Mouse (Mus musculus) brain, embryonic 14.5 days (tissue): Measurements from ENCODE around the gene Brca2. TPM values are rescaled to one million over a fixed set of nuclear protein-coding genes. Genes with fewer than 3 reads are reported as not detected.
A peak's percentile ranks its signal among the peaks of the same experiment; 100 is the strongest.
"Not testable (repeated sequence)": the region's sequence is repeated elsewhere in the genome, so short reads cannot be mapped to it uniquely, and the experiment has no call there.

Source experiments
- DNase-seq: peaks from one replicate; pipeline ENCODE4 v3.0.0-alpha.2; 2011; ENCODE audit warnings: low read depth
- CTCF ChIP-seq: fragments of 200-500 bp; IDR thresholded peaks from 2 replicates; pipeline ENCODE4 v1.5.1; 2012; ENCODE audit warnings: inconsistent platforms, mild to moderate bottlenecking, moderate library complexity, borderline replicate concordance; ENCODE audit not compliant: insufficient read depth, insufficient read length; ENCODE audit errors: extremely low read depth
- POLR2A ChIP-seq: fragments of 200-500 bp; IDR thresholded peaks from 2 replicates; pipeline ENCODE4 v1.6.1; 2012; ENCODE audit warnings: mild to moderate bottlenecking, inconsistent platforms, borderline replicate concordance; ENCODE audit not compliant: poor library complexity, insufficient read depth, insufficient read length, severe bottlenecking; ENCODE audit errors: extremely low read depth
- polyA plus RNA-seq: library from polyadenylated mRNA; depleted of rRNA; stranded (reverse); fragments of >200 nt; gene quantifications from 2 replicates; pipeline ENCODE4 v1.2.3, GENCODE M21; 2012; rRNA removed

Brca2 gene
- 13.6 and 14.9 TPM in 2 replicates for polyA plus RNA-seq

- peak; percentile 96 for DNase-seq
These were observed at the start of gene Brca2 for GRCm38 (mm10) chr5:150521937-150522866. Brca2 (plus strand) TSS chr5:150522630.

DNA sequence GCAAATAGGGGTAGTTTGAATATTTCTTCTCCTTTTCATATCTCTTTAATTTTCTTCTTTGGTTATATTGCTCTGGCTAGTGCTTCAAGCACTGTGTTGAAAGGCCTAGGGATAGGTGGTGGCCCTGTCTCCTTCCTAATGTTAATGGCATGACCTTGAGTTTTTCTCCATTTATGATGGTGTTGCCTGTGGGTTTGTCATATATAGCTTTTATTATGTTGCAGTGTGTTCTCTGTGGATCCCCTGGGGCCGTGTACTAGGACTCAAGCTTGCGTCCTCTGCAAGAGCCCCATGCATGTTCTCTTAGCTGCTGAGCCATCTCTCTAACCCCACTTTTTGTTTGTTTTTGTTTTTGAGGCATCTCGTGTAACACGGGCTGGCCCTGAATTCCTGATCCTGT is 45.1 kb upstream of the Brca2 start:
- TF ChIP-seq CTCF (no peak), POLR2A (no peak)
- DNase-seq, result no peak

More at GRCm38 (mm10) chr5:150521937-150522866, at the start of gene Brca2:
- TF ChIP-seq POLR2A (peak; percentile 95), CTCF (no peak)

DNA sequence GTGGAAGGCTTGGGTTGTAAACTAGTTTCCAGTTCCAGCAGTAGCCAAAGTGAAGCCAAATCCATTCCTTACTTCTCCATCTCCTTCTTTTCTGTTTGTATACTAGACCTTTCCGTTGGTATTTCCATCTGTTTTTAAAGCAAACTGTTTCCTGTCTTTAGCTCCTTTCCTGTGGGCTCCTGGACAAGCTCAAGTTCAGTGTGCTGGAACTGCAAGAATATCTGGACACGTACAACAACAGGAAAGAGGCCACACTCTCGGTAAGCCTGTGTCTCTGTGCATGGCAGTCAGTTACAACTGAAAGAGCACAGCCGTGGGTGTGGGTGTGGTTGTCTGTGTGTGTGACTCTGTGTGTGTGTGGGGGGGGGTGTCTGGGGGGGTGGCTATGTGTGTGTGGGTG is 43.8 kb upstream of the Brca2 start:
- TF ChIP-seq POLR2A, result no peak
- no peak for TF ChIP-seq CTCF
- no peak for DNase-seq

DNA sequence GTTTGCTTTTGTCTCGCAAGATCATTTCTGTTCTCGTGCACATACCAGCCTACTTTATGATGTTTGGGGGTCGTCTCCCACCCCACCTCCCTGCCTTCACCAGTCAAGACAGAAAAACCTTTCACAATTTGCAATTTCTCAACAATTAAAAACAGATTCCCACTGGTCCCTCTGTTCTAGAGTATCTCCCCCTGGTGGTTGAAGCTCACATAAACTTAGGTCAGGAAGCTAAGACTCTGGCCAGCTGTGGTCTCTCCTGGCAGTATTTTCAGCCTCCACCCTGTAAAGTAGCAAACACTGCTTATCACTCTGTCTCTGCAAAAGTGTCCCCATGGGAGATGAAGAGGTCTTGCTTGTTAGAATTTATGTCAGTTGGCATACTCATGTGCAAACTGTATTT is 37.2 kb upstream of the Brca2 start:
- peak; percentile 34 for DNase-seq
- TF ChIP-seq POLR2A, result no peak
- peak; percentile 38; the same call in 1 of the 2 replicates for TF ChIP-seq CTCF

GRCm38 (mm10) chr5:150490285-150490684 is 32.1 kb upstream of the Brca2 start:
- no peak for TF ChIP-seq CTCF
- no peak for TF ChIP-seq POLR2A
- DNase-seq, result no peak

DNA sequence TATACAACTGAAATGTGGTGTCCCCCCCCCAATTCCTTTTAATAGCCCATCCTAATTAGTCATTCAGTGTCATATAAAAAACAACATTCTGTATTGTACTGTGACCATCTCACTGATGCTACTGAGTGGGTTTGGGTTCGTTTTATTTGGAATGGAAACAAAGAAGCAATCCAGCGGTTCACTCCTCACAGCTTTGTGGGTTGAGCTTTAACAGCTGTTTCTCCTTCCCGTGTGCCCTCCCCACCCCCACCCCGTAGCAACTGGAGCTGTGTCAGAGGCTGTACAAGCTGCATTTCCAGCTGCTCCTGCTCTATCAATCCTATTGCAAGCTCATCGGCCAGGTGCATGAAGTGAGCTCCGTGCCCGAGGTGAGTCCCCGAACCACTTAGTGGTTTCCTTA is 31.6 kb upstream of the Brca2 start:
- TF ChIP-seq POLR2A, result no peak
- no peak for TF ChIP-seq CTCF
- DNase-seq, result no peak

DNA sequence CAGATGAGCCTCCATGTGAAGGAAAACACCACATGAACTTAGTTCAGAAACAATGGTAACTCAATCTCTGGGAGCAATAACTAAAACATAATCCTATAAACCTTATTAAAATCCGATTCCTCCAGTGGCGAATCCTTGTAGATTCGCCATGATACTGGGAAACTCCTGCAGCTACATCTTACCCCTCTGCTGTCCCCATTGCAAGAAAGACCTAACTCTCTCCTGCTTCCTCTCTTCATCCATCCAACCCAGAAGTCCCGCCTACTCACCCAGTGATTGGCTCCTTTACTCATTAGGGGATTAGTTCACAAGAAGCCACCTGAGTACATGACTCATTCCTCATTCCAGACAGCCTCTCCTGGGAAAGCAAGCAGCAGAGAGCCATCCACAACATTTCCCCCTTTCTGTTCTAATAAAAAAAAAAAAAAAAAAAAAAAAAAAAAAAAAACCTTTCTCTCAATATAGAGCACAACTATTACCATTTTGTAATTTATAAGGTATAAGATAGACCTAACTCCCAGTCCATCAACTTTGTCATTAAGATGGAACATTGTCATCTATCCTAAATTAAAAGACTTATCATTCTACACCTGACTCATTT is 30.8 kb upstream of the Brca2 start:
- DNase-seq, result not testable (repeated sequence)

DNA sequence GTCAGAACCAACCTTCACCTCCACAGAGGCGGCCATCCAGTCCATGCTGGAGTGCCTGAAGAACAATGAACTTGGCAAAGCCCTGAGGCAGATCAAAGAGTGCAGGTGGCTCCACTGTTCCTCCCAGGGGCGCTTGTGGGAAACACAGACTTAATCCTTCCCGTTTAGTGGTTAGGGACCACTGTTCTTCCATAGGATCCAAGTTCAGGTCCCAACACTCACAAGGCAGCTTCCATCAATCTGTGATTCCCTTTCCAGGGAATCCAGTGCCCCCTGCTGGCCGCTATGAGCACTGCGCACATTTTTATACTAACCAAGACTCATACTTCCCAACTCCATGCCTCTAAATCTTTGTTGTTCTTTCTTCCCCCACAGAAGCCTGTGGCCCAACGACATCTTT is 26.6 kb upstream of the Brca2 start:
- TF ChIP-seq POLR2A (no peak), CTCF (peak; percentile 65; the same call in 1 of the 2 replicates)
- peak; percentile 25 for DNase-seq

DNA sequence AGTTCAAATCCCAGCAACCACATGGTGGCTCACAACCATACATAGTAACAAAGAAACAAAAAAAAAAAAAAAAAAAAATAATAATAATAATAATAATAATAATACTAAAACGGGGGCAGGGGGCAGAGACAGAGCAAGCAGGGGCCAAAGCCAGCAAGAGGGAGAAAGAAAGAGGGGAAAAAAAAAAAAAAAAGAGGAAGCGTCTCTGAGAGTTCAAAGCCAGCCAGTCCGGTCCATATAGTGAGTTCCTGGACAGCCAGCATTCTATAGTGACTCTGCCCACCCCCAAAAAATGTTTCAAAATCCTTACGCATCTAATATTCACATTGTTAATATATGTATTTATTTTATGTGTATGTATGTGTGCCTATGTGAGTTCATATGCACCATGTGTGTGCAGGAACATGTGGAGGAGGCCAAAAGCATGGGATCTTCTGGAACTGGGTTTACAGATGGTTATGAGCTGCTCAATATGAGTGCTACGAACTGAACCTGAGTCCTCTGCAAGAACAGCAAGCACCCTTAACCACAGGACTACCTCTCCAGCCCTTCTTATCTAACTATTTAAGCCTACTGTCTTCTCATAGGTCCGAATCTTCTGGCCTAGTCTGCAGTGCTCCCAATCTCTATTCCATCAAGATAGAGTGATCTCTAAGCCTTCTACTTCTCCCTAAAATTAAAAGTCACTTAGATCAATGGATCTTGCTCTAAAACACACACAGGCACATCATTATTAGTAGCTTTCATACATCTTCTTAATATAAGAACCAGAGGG is 11.8 kb upstream of the Brca2 start:
- no peak for DNase-seq
- no peak for TF ChIP-seq POLR2A
- TF ChIP-seq CTCF, result no peak

GRCm38 (mm10) chr5:150513264-150513663 is 9.2 kb upstream of the Brca2 start:
- TF ChIP-seq POLR2A (no peak), CTCF (no peak)
- no peak for DNase-seq

- no peak for TF ChIP-seq POLR2A
- no peak for TF ChIP-seq CTCF
- DNase-seq, result no peak
These were observed 8.4 kb upstream of the Brca2 start for GRCm38 (mm10) chr5:150514027-150514426.
